Mouse (Mus musculus): ENCODE data around the gene Gm21725.
"Not testable (repeated sequence)": the region's sequence is repeated elsewhere in the genome, so short reads cannot be mapped to it uniquely, and the experiment has no call there.

Gm21725 gene

DNA sequence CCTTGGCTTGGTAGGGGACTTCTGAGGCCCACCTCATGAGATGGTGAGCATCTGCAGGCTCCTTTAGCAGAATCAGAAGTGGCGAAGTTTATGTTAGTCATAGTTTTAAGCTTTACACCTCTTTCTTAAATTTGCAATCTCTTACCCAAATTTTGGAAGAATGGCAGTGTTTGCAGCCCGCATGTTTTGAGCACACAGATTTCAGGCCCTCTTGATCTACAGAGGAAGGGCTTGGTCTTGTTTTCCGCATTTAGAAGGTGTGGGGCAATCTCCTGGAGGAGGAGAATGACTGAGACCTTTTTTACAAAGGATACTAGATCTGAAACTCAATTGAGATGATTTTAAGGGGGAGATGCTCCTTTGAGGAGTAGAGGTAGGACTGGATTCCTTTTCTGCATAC is at the start of gene Gm21725:
Gm21725 (minus strand) TSS at position 101 of the 400 bp plus-strand sequence.
- not testable (repeated sequence) for DNase-seq (ENCODE audit: low read depth)
